Mouse (Mus musculus): ENCODE measurements around the gene A430078G23Rik. TPM values are rescaled to one million over a fixed set of nuclear protein-coding genes. Genes with fewer than 3 reads are reported as not detected.
"Not testable (repeated sequence)": the region's sequence is repeated elsewhere in the genome, so short reads cannot be mapped to it uniquely, and the experiment has no call there.

The A430078G23Rik gene
- polyA plus RNA-seq, 1 experiment from 2014 or later: 0.43 TPM

DNA sequence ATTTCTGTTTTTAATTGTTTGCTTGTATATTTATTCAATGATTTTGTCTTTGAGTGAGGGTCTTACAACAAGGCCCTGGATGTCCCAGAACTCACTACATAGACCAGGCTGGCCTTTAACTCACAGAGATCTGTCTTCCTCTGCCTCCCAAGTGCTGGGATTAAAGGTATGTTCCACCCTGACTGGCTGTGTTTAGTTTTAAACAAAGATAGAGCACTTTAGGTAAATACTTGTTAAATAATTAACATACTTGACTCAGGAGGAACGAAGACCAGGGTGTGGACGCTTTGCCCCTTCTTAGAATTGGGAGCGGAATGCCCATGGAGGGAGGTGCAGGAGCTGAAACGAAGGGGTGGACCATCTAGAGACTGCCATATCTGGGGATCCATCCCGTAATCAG is 36.6 kb upstream of the A430078G23Rik start:
- Histone ChIP-seq H3K27ac (ENCODE audit: low read depth) (no peak overlapping the region), H3K36me3 (ENCODE audit: insufficient read depth) (no peaks in the 10 kb centered on the region), H3K9me3 (ENCODE audit: low read depth, low read length) (no peaks in the 10 kb centered on the region), H3K27me3 (ENCODE audit: insufficient read depth, low read length) (no peaks in the 10 kb centered on the region), H3K4me2 (no peak overlapping the region), H3K4me3 (ENCODE audit: low read depth, low read length) (no peak overlapping the region), H3K4me1 (ENCODE audit: insufficient read depth) (no peaks in the 10 kb centered on the region), H3K9ac (no peak overlapping the region)
- 62% methylated on average over 5 of the region's 5 CpGs for WGBS
- TF ChIP-seq CTCF (IDR thresholded peaks at IDR 0.05; ENCODE audit: low read depth): no peak
- DNase-seq: no peak
- ATAC-seq (ENCODE audit: insufficient read depth): no peak

DNA sequence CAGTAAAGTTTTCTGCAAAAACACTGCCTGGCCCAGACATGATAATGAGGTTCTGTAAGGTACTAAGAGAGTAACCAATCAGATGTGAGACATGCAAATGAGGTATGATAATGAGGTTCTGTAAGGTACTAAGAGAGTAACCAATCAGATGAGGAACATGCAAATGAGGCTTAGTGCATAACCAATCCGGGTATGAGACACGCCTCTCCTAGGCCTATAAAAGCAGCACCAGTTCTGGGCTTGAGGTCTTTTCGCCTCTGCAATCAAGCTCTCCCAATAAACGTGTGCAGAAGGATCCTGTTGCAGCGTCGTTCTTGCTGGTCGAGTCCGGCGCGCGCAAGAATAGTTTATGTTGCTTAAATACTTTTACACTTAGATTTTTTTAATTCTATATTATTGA is 33.9 kb upstream of the A430078G23Rik start:
- 94% methylated on average over 8 of the region's 11 CpGs for WGBS
- not testable (repeated sequence) for H3K4me2 ChIP-seq; H3K4me1 ChIP-seq (ENCODE audit: insufficient read depth); H3K4me3 ChIP-seq (ENCODE audit: low read depth, low read length); H3K9ac ChIP-seq; H3K27ac ChIP-seq (ENCODE audit: low read depth); ATAC-seq (ENCODE audit: insufficient read depth); H3K9me3 ChIP-seq (ENCODE audit: low read depth, low read length); DNase-seq; H3K36me3 ChIP-seq (ENCODE audit: insufficient read depth); H3K27me3 ChIP-seq (ENCODE audit: insufficient read depth, low read length)

DNA sequence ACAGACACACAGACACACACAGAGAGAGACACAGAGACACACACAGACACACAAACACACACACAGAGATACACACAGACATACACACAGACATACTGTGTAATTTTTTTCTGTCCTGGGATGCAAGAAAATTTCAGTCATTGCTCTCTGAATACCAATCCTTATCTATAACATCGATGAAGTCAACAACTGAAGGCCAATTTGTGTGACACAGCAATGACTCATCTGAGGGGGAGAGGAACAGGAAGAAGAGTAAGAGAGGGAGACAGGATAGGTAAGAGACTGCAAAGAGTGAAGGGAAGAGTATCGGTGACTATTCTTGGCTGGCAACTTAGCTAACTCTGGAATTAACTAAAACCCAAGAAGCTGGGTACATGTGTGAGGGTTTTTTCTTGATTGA is 29.0 kb upstream of the A430078G23Rik start:
- Histone ChIP-seq H3K27ac (ENCODE audit: low read depth) (no peak overlapping the region), H3K9me3 (ENCODE audit: low read depth, low read length) (no peaks in the 10 kb centered on the region), H3K4me2 (no peak overlapping the region), H3K4me1 (ENCODE audit: insufficient read depth) (no peaks in the 10 kb centered on the region), H3K4me3 (ENCODE audit: low read depth, low read length) (no peak overlapping the region), H3K27me3 (ENCODE audit: insufficient read depth, low read length) (no peaks in the 10 kb centered on the region), H3K9ac (no peak overlapping the region), H3K36me3 (ENCODE audit: insufficient read depth) (no peaks in the 10 kb centered on the region)
- no peak for TF ChIP-seq CTCF (IDR thresholded peaks at IDR 0.05; ENCODE audit: low read depth)
- DNase-seq (no peak), ATAC-seq (ENCODE audit: insufficient read depth) (no peak)
- WGBS: 81% methylated on average over 2 of the region's 2 CpGs

DNA sequence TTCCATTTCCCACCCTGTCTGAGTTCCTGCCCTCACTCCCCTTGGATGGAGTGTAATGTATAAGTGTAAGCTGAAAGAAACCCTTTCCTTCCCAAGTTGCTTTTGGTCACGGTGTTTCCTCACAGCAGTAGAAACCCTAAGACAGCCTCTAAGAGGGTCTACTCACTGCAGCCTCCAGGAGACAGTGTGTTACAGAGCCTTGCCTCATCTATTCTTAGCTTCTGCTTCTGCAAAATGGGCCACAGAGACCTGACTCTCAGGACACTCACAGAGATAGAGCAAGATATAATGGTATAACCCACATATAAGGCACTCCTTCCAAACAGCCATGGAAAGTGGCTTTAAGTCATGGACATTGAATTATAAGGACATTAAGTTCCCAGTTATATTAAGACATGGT is 26.2 kb upstream of the A430078G23Rik start:
- ATAC-seq (ENCODE audit: insufficient read depth): no peak
- WGBS: 70% methylated on average over 1 of the region's 1 CpGs
- H3K36me3 ChIP-seq (ENCODE audit: insufficient read depth): no peaks in the 10 kb centered on the region

DNA sequence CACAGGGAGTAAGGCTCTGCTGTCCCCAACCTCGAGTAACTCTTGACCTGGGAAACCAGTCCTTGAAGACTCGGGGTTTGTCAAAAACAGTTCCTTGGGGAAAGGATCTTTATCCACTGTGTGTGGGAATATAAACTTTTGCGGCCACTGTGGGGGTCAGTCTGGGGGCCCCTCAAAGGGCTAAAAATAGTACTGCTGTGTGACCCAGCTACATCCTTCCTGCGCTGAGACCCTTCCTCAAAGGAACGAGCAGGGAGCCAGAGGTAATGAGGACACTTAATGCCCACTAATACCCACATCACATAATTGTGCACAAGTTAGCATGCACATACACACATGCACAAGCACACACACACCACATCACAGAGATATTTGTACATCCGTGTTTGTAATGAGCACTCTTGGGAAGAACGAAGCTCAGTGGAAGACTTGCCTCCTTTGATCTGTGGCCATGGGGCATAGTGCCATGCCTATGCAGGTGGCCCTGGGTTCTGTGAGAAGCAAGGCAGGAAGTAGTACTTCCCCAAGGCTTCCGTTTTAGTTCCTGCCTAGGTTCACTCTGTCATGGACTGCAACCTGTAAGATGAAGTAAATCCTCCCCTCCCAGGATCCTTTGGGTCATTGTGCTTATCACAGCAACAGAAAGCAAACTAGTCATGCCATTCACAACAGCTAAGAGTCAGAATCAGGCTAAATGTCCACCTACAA is 25.5 kb upstream of the A430078G23Rik start:
- 54% methylated on average over 8 of the region's 8 CpGs for WGBS

More for the DNA sequence above, 26.2 kb upstream of the A430078G23Rik start:
- no peak overlapping the region for H3K9ac ChIP-seq
- H3K27me3 ChIP-seq (ENCODE audit: insufficient read depth, low read length): no peaks in the 10 kb centered on the region
- TF ChIP-seq CTCF (IDR thresholded peaks at IDR 0.05; ENCODE audit: low read depth): no peak
- no peaks in the 10 kb centered on the region for H3K4me1 ChIP-seq (ENCODE audit: insufficient read depth)
- H3K9me3 ChIP-seq (ENCODE audit: low read depth, low read length): no peaks in the 10 kb centered on the region
- DNase-seq: no peak
- no peak overlapping the region for H3K4me2 ChIP-seq
- no peak overlapping the region for H3K27ac ChIP-seq (ENCODE audit: low read depth)
- no peak overlapping the region for H3K4me3 ChIP-seq (ENCODE audit: low read depth, low read length)

DNA sequence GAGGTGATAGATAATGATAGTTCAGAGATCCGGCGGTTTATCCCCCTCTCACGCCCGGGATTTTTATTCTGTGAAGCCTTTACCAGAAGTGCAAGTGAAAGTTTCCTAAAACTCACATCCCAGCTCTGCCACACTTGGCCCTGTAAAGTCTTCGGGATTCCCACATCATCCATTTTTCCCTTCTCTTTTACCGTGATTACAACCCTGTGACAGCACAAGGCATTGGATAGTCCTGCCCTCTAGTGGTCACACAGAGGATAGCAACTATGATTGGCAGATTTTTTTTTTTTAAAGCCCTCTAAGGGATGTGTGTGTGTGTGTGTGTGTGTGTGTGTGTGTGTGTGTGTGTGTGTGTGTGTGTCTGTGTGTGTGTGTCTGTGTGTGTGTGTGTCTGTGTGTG is 22.6 kb upstream of the A430078G23Rik start:
- Histone ChIP-seq H3K27me3 (ENCODE audit: insufficient read depth, low read length) (no peaks in the 10 kb centered on the region), H3K36me3 (ENCODE audit: insufficient read depth) (no peaks in the 10 kb centered on the region), H3K4me2 (no peak overlapping the region), H3K9me3 (ENCODE audit: low read depth, low read length) (no peaks in the 10 kb centered on the region), H3K27ac (ENCODE audit: low read depth) (no peak overlapping the region), H3K4me3 (ENCODE audit: low read depth, low read length) (no peak overlapping the region), H3K4me1 (ENCODE audit: insufficient read depth) (no peaks in the 10 kb centered on the region), H3K9ac (no peak overlapping the region)
- DNase-seq: peak; percentile 84
- WGBS: 41% methylated on average over 6 of the region's 6 CpGs
- ATAC-seq (ENCODE audit: insufficient read depth): peak; percentile 73
- TF ChIP-seq CTCF (IDR thresholded peaks at IDR 0.05; ENCODE audit: low read depth): peak; percentile 90

More for the DNA sequence above, 25.5 kb upstream of the A430078G23Rik start:
- H3K4me1 ChIP-seq (ENCODE audit: insufficient read depth): no peaks in the 10 kb centered on the region
- H3K9ac ChIP-seq: no peak overlapping the region
- H3K36me3 ChIP-seq (ENCODE audit: insufficient read depth): no peaks in the 10 kb centered on the region
- no peak overlapping the region for H3K4me2 ChIP-seq
- TF ChIP-seq CTCF (IDR thresholded peaks at IDR 0.05; ENCODE audit: low read depth): no peak
- no peaks in the 10 kb centered on the region for H3K9me3 ChIP-seq (ENCODE audit: low read depth, low read length)
- no peak overlapping the region for H3K27ac ChIP-seq (ENCODE audit: low read depth)
- DNase-seq (peak; percentile 38), ATAC-seq (ENCODE audit: insufficient read depth) (peak; percentile 58)
- H3K27me3 ChIP-seq (ENCODE audit: insufficient read depth, low read length): no peaks in the 10 kb centered on the region
- no peak overlapping the region for H3K4me3 ChIP-seq (ENCODE audit: low read depth, low read length)

DNA sequence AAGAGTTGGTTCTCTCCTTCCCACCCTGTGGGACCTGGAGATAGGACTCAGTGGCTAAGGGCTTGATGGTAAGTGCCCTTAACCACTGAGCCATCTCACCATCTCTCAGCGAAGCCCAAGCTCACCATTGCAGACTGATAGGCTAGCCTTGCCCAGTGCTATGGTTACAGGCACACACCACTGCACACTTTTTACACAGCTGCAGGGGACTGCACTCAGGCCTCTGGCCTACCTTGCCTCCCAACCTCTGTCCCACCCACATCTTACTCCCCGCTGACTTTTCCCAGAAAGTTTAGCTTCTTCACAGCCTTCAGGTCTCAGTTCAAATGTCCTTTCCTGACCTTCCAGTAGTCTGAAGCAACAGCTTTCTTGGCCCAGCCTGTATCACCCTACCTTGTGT is 21.5 kb upstream of the A430078G23Rik start:
- no peak overlapping the region for H3K4me3 ChIP-seq (ENCODE audit: low read depth, low read length)
- no peaks in the 10 kb centered on the region for H3K27me3 ChIP-seq (ENCODE audit: insufficient read depth, low read length)
- H3K9me3 ChIP-seq (ENCODE audit: low read depth, low read length): no peaks in the 10 kb centered on the region
- no peak for TF ChIP-seq CTCF (IDR thresholded peaks at IDR 0.05; ENCODE audit: low read depth)
- ATAC-seq (ENCODE audit: insufficient read depth) (no peak), DNase-seq (no peak)
- H3K9ac ChIP-seq: no peak overlapping the region
- no peak overlapping the region for H3K27ac ChIP-seq (ENCODE audit: low read depth)
- H3K4me1 ChIP-seq (ENCODE audit: insufficient read depth): no peaks in the 10 kb centered on the region
- H3K4me2 ChIP-seq: no peak overlapping the region
- H3K36me3 ChIP-seq (ENCODE audit: insufficient read depth): no peaks in the 10 kb centered on the region
- 75% methylated on average over 2 of the region's 2 CpGs for WGBS

Measured in lung, embryonic 14.5 days (tissue).